Mouse (Mus musculus) liver, postnatal 0 days (tissue): ENCODE results near the gene Vim.

Source experiments
- CTCF ChIP-seq: sonication (generic); IDR thresholded peaks from 2 replicates; pipeline ENCODE4 v1.5.1; 2016; ENCODE audit warnings: antibody characterized with exemption, low read depth
- EP300 ChIP-seq: IDR thresholded peaks from 2 replicates; pipeline ENCODE4 v1.6.1; 2016; ENCODE audit warnings: antibody characterized with exemption, low read depth, mild to moderate bottlenecking

GRCm38 (mm10) chr2:13579991-13580390, 6.3 kb downstream of the Vim start:
- peak; percentile 67 for TF ChIP-seq CTCF
- TF ChIP-seq EP300, result no peak
